Mouse (Mus musculus) cortical plate, adult 2 months (tissue): ENCODE measurements at regions not wholly inside any gene's neighbourhood (a gene's known extent, or its start where the extent isn't known, plus 50 kb on each side); places are given as distances from the start of the nearest gene placed in this dataset.

Experiments
- CTCF ChIP-seq: fragments of 200-500 bp; IDR thresholded peaks from 2 replicates; pipeline ENCODE4 v1.5.1; 2011; ENCODE audit warnings: mild to moderate bottlenecking, control low read depth, low read length; ENCODE audit not compliant: insufficient read depth; ENCODE audit errors: extremely low read depth
- POLR2A ChIP-seq: fragments of 200-500 bp; IDR thresholded peaks from 2 replicates; pipeline ENCODE4 v1.6.1; 2011; ENCODE audit warnings: mild to moderate bottlenecking, low read length, control low read depth; ENCODE audit not compliant: insufficient read depth; ENCODE audit errors: extremely low read depth

DNA sequence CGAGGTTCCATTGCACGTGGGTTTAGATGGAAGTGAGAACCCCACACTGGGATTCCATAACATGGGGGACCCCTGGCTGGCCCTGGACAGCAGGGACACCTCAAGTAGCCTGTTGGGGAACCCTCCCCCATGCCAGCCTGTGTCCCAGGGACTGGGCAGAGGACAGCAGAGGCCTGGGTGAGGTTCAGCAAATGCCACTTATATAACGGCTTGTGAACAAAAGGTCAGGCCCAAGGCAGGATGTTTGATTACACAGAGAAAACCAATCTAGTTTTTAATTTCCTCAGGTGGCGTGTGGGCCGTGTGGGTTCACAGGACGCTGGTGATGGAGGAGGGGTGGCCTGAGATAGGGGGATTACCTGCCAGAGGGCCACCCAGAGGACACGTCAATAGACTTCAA lies 94.9 kb upstream of the Kazn start:
- TF ChIP-seq CTCF (no peak), POLR2A (no peak)
